Mouse (Mus musculus) MEL (cell line): ENCODE measurements around the gene Nudt3. TPM values are rescaled to one million over a fixed set of nuclear protein-coding genes. Genes with fewer than 3 reads are reported as not detected.

ENCODE experiments used
- DNase-seq: peaks from one replicate; pipeline ENCODE4 v3.0.0; 2011; ENCODE audit warnings: low read depth, low spot score
- H3K27ac ChIP-seq: 2 replicates; pipeline ENCODE4 v1.5.1; 2012; ENCODE audit warnings: low read depth, mild to moderate bottlenecking, control low read depth, low read length, moderate library complexity; ENCODE audit not compliant: control insufficient read depth
- H3K27me3 ChIP-seq, 2 experiments: fragments of 150-350 bp in 1 of 2; sonication (generic) in 1 of 2; 2 replicates each; pipeline ENCODE4 v1.6.1; 2012; ENCODE audit warnings: low read length in 2 of 2, mild to moderate bottlenecking in 2 of 2, improper control_type of control experiment in 1 of 2, moderate library complexity in 1 of 2; ENCODE audit not compliant: insufficient read depth in 2 of 2, control insufficient read depth in 1 of 2
- H3K36me3 ChIP-seq, 2 experiments: 2 replicates each; pipeline ENCODE4 v1.6.1; 2012 to 2014; ENCODE audit warnings: low read length in 2 of 2, improper control_type of control experiment in 1 of 2, inconsistent platforms in 1 of 2, mild to moderate bottlenecking in 1 of 2; ENCODE audit not compliant: insufficient read depth in 2 of 2, control insufficient read depth in 1 of 2
- H3K4me1 ChIP-seq, 2 experiments: fragments of 150-350 bp in 1 of 2; sonication (generic) in 1 of 2; 2 replicates each; pipeline ENCODE4 v1.6.1; 2012; ENCODE audit warnings: low read length in 2 of 2, improper control_type of control experiment in 1 of 2, mild to moderate bottlenecking in 1 of 2; ENCODE audit not compliant: insufficient read depth in 2 of 2, control insufficient read depth in 1 of 2
- H3K4me3 ChIP-seq, 2 experiments: fragments of 150-350 bp in 1 of 2; sonication (generic) in 1 of 2; 2 replicates each; pipeline ENCODE4 v1.5.1; 2012; ENCODE audit warnings: low read depth in 2 of 2, low read length in 2 of 2, mild to moderate bottlenecking in 2 of 2, moderate library complexity in 2 of 2, control low read depth in 1 of 2, improper control_type of control experiment in 1 of 2; ENCODE audit not compliant: control insufficient read depth in 1 of 2, insufficient read depth in 1 of 2
- H3K79me2 ChIP-seq: 2 replicates; pipeline ENCODE4 v1.6.1; 2012; ENCODE audit warnings: mild to moderate bottlenecking, low read length, moderate library complexity; ENCODE audit not compliant: control insufficient read depth, poor library complexity, insufficient read depth
- H3K9ac ChIP-seq: 2 replicates; pipeline ENCODE4 v1.6.1; 2012; ENCODE audit warnings: low read depth, mild to moderate bottlenecking, control low read depth, low read length, moderate library complexity; ENCODE audit not compliant: control insufficient read depth, poor library complexity, severe bottlenecking
- H3K9me3 ChIP-seq: fragments of 150-350 bp; sonication (generic); replicated peaks from 2 replicates; pipeline ENCODE4 v1.6.1; 2012; ENCODE audit warnings: mild to moderate bottlenecking, low read length, improper control_type of control experiment, moderate library complexity; ENCODE audit not compliant: insufficient read depth
- CHD1 ChIP-seq: IDR thresholded peaks from 2 replicates; pipeline ENCODE4 v1.6.1; 2012; ENCODE audit warnings: low read depth, mild to moderate bottlenecking, inconsistent platforms, low read length, improper control_type of control experiment
- CTCF ChIP-seq, 3 experiments: IDR thresholded peaks in 2 of 3; conservative IDR thresholded peaks in 1 of 3; 2 replicates each; pipeline ENCODE4 v1.5.1; 2011 to 2012; ENCODE audit warnings: low read length in 3 of 3, low read depth in 2 of 3, mild to moderate bottlenecking in 2 of 3, improper control_type of control experiment in 1 of 3, inconsistent platforms in 1 of 3, mixed read lengths in 1 of 3, moderate library complexity in 1 of 3; ENCODE audit not compliant: control insufficient read depth in 1 of 3, insufficient read depth in 1 of 3, poor library complexity in 1 of 3, severe bottlenecking in 1 of 3
- ELF1 ChIP-seq: IDR thresholded peaks from 2 replicates; pipeline ENCODE4 v1.6.1; 2014; ENCODE audit warnings: low read depth, mild to moderate bottlenecking, inconsistent platforms, low read length, improper control_type of control experiment, moderate library complexity
- GABPA ChIP-seq: IDR thresholded peaks from 2 replicates; pipeline ENCODE4 v1.6.1; 2012; ENCODE audit warnings: low read depth, mild to moderate bottlenecking, inconsistent platforms, low read length, improper control_type of control experiment, moderate library complexity
- JUND ChIP-seq: IDR thresholded peaks from 2 replicates; pipeline ENCODE4 v1.6.1; 2011; ENCODE audit warnings: low read depth, mild to moderate bottlenecking, improper control_type of control experiment, low read length
- KAT2A ChIP-seq: conservative IDR thresholded peaks from 2 replicates; pipeline ENCODE4 v1.6.1; 2012; ENCODE audit warnings: low read depth, low read length, improper control_type of control experiment, inconsistent platforms
- MYC ChIP-seq: IDR thresholded peaks from 2 replicates; pipeline ENCODE4 v1.6.1; 2011; ENCODE audit warnings: low read depth, mild to moderate bottlenecking, low read length, improper control_type of control experiment, moderate library complexity
- NRF1 ChIP-seq: IDR thresholded peaks from 2 replicates; pipeline ENCODE4 v1.6.1; 2014; ENCODE audit warnings: low read depth, mild to moderate bottlenecking, inconsistent platforms, low read length, improper control_type of control experiment, moderate library complexity; ENCODE audit not compliant: poor library complexity, insufficient read depth, severe bottlenecking
- POLR2AphosphoS5 ChIP-seq: IDR thresholded peaks from 2 replicates; pipeline ENCODE4 v1.6.1; 2012; ENCODE audit warnings: low read depth, borderline replicate concordance, mild to moderate bottlenecking, inconsistent platforms, low read length, moderate library complexity, mixed read lengths
- RCOR1 ChIP-seq: IDR thresholded peaks from 2 replicates; pipeline ENCODE4 v1.6.1; 2012; ENCODE audit warnings: low read depth, mild to moderate bottlenecking, inconsistent platforms, low read length, improper control_type of control experiment
- UBTF ChIP-seq: IDR thresholded peaks from 2 replicates; pipeline ENCODE4 v1.6.1; 2012; ENCODE audit warnings: low read depth, mild to moderate bottlenecking, inconsistent platforms, low read length, improper control_type of control experiment, moderate library complexity, borderline replicate concordance; ENCODE audit not compliant: insufficient read depth
- ZMIZ1 ChIP-seq: IDR thresholded peaks from 2 replicates; pipeline ENCODE4 v1.6.1; 2012; ENCODE audit warnings: low read depth, mild to moderate bottlenecking, inconsistent platforms, low read length, improper control_type of control experiment, moderate library complexity
- ZNF384 ChIP-seq: IDR thresholded peaks from 2 replicates; pipeline ENCODE4 v1.6.1; 2012; ENCODE audit warnings: low read depth, mild to moderate bottlenecking, inconsistent platforms, low read length, improper control_type of control experiment
- polyA plus RNA-seq, 2 experiments: library from polyadenylated mRNA; stranded (reverse) in 1 of 2; unstranded in 1 of 2; fragments of >175 nt in 1 of 2; fragments of >200 nt in 1 of 2; gene quantifications; 2 replicates each; pipeline versions ENCODE4 v1.2.1 to v1.2.4; 2012; ENCODE audit warnings: low replicate concordance in 2 of 2, low read depth in 1 of 2; ENCODE audit not compliant: insufficient read length in 2 of 2, insufficient read depth in 1 of 2, missing spikeins in 1 of 2
- total RNA-seq: library from RNA; depleted of rRNA; stranded (reverse); fragments of 300-350 nt; gene quantifications from 2 replicates; pipeline ENCODE4 v1.2.3, GENCODE M21; 2012

Nudt3 gene
- total and polyA plus RNA-seq, 3 experiments = 96.5 to 258 (median 97.0) TPM

DNA sequence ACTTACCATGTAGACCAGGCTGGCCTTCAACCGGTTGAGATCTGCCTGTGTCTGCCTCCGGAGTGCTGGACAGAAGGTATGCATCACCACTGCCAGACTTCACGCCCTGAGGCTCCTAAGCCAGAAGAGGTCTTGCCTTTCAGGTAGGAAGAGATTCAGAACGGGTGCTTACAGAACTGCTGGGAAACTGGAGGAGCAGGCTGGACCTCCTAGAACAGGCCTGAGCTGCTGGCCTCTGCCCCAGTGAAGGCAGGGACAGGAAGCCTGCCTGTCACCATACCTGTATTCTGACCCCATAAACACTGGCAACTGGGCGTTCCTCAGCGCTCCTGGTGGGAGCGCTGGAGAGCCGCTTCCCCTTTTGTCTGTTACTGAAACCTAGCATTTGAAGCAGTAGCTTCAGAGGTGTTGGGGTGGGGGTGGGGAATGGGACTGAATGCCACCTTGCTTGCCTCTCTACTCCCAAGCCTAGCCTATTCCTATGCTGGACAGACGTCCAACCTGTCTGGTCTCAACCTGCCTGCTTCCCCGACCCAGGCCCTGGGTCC, 71.8 kb downstream of the Nudt3 start:
- no peak overlapping the region for H3K27ac ChIP-seq
- peaks cover 0 to 2% of the 10 kb centered on the region in 2 experiments; a peak in 1 of 4 replicates for H3K36me3 ChIP-seq
- H3K9ac ChIP-seq = no peak overlapping the region
- H3K27me3 ChIP-seq = no peaks in the 10 kb centered on the region
- TF ChIP-seq CTCF (IDR thresholded peaks at IDR 0.05 in 2 of 3, conservative IDR thresholded peaks at IDR 0.05 in 1 of 3; ENCODE audit: control insufficient read depth in 1 of 3, insufficient read depth in 1 of 3, low read depth in 2 of 3, low read length in 3 of 3, poor library complexity in 1 of 3, severe bottlenecking in 1 of 3) = peak in 2 of 3 experiments; percentile 21 to 35; a peak in 3 of 6 replicates
- TF ChIP-seq ZMIZ1 = no peak
- DNase-seq = no peak
- H3K4me3 ChIP-seq = no peak overlapping the region
- peaks cover 9% of the 10 kb centered on the region for H3K79me2 ChIP-seq
- no peaks in the 10 kb centered on the region for H3K9me3 ChIP-seq
- peaks cover 0 to 10% of the 10 kb centered on the region in 2 experiments; a peak in 2 of 4 replicates for H3K4me1 ChIP-seq

DNA sequence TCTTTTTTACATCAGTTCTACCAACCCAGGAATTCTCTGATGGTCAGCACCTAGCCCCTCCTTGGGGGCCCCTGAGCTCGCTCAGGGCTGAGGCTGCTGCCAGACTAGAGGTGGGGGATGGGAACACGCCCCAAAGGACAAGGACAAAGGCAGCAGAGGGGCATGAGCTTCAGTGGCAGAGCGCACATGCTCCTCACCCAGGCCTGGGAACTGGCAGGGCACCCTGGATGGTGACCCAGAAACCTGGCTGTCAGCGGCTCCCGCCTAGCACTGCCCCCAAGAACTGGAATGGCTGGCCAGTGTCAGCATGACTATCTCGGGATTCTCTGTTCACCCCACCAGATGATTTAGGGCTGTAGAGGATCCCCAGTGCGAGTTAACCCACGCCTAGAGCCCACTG, 74.1 kb downstream of the Nudt3 start:
- Histone ChIP-seq H3K79me2 (no peaks in the 10 kb centered on the region), H3K36me3 (no peaks in the 10 kb centered on the region; a peak in 1 of 4 replicates), H3K4me3 (no peak overlapping the region), H3K27me3 (no peaks in the 10 kb centered on the region), H3K4me1 (peaks cover 0 to 4% of the 10 kb centered on the region in 2 experiments; a peak in 2 of 4 replicates), H3K9ac (no peak overlapping the region)
- DNase-seq = no peak
- TF ChIP-seq POLR2AphosphoS5 = no peak
- TF ChIP-seq ZMIZ1 = no peak
- no peak for TF ChIP-seq KAT2A
- TF ChIP-seq GABPA = no peak
- no peak for TF ChIP-seq UBTF
- TF ChIP-seq NRF1 = no peak
- TF ChIP-seq JUND = no peak
- TF ChIP-seq, all 39 proteins: peak for 0
- Histone ChIP-seq H3K9me3 (no peaks in the 10 kb centered on the region), H3K27ac (no peak overlapping the region)

- no peak overlapping the region for H3K9ac ChIP-seq
- TF ChIP-seq UBTF = no peak
- TF ChIP-seq ZNF384 = no peak
- no peak for TF ChIP-seq MYC
- no peak for TF ChIP-seq ELF1
- TF ChIP-seq CHD1 = no peak
- TF ChIP-seq RCOR1 = no peak
- H3K27ac ChIP-seq = no peak overlapping the region
- H3K4me1 ChIP-seq = peaks cover 0 to under 1% of the 10 kb centered on the region in 2 experiments; a peak in 1 of 4 replicates
- H3K79me2 ChIP-seq = no peaks in the 10 kb centered on the region
- no peaks in the 10 kb centered on the region for H3K9me3 ChIP-seq
- no peak for DNase-seq
- no peaks in the 10 kb centered on the region; a peak in 1 of 4 replicates for H3K36me3 ChIP-seq
- H3K4me3 ChIP-seq = no peak overlapping the region
- H3K27me3 ChIP-seq = no peaks in the 10 kb centered on the region
Measured at GRCm38 (mm10) chr17:27547253-27547868, 75.9 kb downstream of the Nudt3 start.
